Mouse (Mus musculus) left cerebral cortex, postnatal 14 days (tissue): ENCODE data around the gene Imp4. TPM values are rescaled to one million over a fixed set of nuclear protein-coding genes. Genes with fewer than 3 reads are reported as not detected.
"Not testable (repeated sequence)": the region's sequence is repeated elsewhere in the genome, so short reads cannot be mapped to it uniquely, and the experiment has no call there.

Source experiments
- DNase-seq, 2 experiments: peaks; one replicate each; pipeline ENCODE4 v3.0.0; 2021 to 2022; ENCODE audit warnings: low spot score in 2 of 2, mixed read lengths in 1 of 2
- intact Hi-C: fragments of 180-260 bp; cut with DNase I; formaldehyde crosslinking; loops from one replicate; pipeline ENCODE4 v1.15.1; 2025
- long read RNA-seq, 2 experiments: library from polyadenylated mRNA; stranded (forward); transcript quantifications; one replicate each; pipeline ENCODE4 v2.0.0; 2021
- total RNA-seq, 2 experiments: library from RNA; stranded (reverse); gene quantifications; 2 replicates each; pipeline ENCODE4 v1.2.3; 2021

Imp4 gene
- 10 to 100 TPM; 31.5 to 32.4 TPM for total RNA-seq
- long read RNA-seq, experiment 1, full-length matches to known transcripts = 15 of 29 reads
- long read RNA-seq, experiment 1, partial matches to known transcripts = 7 of 29 reads
- long read RNA-seq, experiment 1, other reads (novel, unspliced or antisense) = 7 of 29 reads
- long read RNA-seq, experiment 2, full-length matches to known transcripts = 8 of 19 reads
- long read RNA-seq, experiment 2, partial matches to known transcripts = 3 of 19 reads
- long read RNA-seq, experiment 2, other reads (novel, unspliced or antisense) = 8 of 19 reads

- intact Hi-C loops = no loop called here
- DNase-seq = peak; percentile 95 to 98
Observed at GRCm38 (mm10) chr1:34439215-34439960, at the start of gene Imp4, which contains the start of gene Ccdc115. Imp4 (plus strand) TSS chr1:34439851. Ccdc115 (minus strand) TSS chr1:34439672.

GRCm38 (mm10) chr1:34396321-34396720 lies 43.3 kb upstream of the Imp4 start:
- DNase-seq = no peak
- intact Hi-C loops = no loop called here

- intact Hi-C loops = no loop called here
- DNase-seq = no peak
Observed at GRCm38 (mm10) chr1:34399182-34399953, 40.3 kb upstream of the Imp4 start.

DNA sequence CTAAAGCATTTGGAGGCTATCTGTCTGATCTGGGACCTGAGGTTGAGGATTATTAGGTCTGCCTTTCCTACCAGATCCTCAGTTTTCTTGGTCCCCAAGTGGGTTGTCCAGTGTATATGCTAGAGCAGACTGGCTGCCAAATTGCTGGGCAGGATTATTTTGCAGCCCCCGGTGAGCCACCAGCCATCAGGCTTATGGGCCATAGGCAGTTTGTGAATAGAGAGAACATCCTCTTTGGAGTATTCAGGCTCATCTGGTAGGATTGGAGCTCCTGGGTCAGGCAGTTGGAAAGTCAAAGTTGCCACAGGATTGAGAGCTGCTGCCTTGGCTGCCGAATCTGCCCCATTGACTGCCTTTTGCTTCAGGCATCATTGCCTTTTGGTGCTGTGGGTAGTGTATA lies 11.2 kb upstream of the Imp4 start:
- intact Hi-C loops = no loop called here
- DNase-seq = no peak

DNA sequence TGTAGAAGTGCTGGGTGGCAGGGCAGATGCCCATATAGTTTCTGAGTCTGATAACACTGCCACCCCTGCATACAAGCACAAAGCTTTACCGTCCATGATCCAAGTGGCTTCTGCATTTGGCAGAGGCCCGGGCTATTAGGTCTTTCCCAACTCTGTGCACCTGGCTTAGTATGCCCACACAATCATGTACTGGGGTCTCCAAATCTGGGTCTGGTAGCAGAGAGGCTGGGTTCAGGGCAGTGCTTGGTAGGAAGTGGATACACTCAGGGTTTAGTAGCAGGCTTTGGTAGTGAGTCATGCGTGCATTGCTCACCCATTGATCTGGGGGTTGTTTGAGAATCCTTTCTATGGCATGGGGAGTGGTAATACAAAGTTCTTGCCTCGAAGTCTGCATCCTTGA lies 10.4 kb upstream of the Imp4 start:
- no peak for DNase-seq
- intact Hi-C loops = no loop called here

- intact Hi-C loops = no loop called here
- DNase-seq = no peak
Observed at GRCm38 (mm10) chr1:34430981-34431380, 8.7 kb upstream of the Imp4 start.

GRCm38 (mm10) chr1:34431431-34431830 lies 8.2 kb upstream of the Imp4 start:
- DNase-seq = no peak
- intact Hi-C loops = no loop called here

DNA sequence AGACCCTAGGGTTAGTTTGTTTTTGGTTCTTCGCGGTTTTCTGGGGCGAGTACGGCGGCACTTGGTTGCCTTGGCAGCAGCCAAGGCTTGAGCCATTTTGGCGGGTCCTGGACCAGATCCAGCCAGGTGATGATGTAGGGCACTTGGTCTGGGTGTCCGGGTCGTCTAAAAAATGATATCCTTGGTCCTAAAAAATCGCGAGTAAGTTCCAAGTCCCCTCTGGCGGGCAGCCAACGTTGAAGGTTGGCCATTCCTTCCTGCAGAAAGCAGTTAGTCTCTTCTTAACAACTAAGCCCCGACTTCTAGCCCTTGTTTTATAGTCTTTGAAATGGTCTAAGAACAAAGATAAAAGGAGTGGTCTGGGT lies 7.3 kb upstream of the Imp4 start:
- intact Hi-C loops = no loop called here
- no peak for DNase-seq

GRCm38 (mm10) chr1:34432776-34433481 lies 6.7 kb upstream of the Imp4 start:
- intact Hi-C loops = no loop called here
- peak; percentile 30 to 40 for DNase-seq

DNA sequence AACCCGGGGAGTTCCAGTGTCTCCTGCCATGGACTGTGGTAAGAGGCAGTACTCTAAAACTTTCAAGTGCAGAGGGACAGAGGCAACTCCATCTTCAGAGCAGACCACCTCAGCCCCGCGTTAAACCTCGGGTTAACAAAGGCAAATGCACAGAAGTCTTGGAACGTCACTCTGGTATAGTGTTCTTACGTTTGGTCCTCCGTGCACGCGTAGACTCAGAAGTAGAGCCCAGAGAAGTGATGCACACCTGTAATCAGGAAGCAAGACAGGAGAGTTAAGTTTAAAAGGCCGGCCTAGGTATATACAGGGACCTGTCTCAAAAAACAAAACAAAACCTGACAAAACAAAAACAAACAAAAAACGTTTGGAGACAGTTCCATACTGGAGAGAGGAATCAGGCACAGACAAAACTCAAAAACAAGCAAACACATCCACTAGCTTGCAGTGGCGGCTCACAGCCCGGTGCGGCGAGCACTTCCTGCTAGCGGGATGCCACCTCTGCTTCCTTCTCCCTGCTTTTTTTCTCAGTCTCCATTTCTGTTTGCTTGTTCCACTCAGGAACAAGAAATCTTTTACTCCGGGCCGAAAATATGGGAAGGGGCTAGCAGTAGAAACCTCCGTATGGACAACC lies 5.6 kb upstream of the Imp4 start:
- intact Hi-C loops = no loop called here
- DNase-seq = peak in 1 of 2 experiments; percentile 31

DNA sequence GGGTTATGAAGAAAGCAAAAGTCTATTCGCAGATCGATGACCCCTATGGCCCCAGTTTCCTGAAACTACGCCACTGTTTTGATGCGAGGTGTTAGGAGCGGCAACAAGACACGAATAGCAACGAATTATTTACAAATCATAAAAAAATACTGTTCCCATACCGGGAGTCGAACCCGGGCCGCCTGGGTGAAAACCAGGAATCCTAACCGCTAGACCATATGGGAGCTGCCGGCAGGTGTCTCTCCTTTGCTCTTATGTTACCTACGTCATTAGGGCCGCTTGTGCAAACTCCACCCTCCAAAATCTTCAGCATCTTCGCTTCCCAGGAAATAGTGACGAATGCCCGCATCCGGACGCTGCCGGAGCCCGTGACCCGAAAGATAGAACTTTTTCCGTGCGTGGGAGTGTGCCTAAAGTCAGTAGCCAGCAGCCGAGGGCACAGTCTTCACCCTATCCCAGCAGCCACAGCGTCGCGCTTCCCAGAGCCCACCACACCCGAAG lies 4.9 kb upstream of the Imp4 start:
- intact Hi-C loops = no loop called here
- peak; percentile 90 to 94 for DNase-seq

DNA sequence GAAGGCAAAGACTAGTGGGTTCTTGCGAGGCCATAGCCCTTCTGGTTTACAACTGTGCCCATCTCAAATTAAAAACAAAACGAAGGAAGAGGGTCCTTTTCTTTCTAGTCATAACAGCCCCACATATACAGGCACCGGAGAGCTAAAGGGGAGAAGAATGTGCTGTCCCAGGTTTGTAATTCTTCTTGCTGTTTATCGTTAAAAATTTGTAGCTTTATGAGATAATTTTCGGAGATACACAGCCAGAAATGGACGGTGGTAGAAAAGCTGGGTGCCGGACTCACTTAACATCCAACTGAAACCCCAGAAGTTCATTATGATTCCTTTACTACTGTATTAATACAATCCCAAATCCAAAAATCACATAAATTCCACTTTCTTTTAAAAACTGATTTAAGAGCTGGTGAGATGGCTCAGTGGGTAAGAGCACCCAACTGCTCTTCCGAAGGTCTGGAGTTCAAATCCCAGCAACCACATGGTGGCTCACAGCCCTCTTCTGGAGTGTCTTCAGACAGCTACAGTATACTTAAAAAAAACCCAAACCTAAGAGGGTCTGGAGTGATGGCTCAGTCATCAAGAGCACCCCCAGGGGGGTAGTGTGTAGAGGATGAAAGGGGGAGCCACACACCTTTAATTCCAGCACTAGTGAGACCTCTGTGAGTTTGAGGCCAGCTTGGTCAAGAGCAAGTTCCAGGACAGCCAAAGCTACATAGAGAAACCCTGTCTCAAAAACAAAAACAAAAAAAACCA lies 4.1 kb upstream of the Imp4 start:
- DNase-seq = no peak
- intact Hi-C loops = no loop called here

DNA sequence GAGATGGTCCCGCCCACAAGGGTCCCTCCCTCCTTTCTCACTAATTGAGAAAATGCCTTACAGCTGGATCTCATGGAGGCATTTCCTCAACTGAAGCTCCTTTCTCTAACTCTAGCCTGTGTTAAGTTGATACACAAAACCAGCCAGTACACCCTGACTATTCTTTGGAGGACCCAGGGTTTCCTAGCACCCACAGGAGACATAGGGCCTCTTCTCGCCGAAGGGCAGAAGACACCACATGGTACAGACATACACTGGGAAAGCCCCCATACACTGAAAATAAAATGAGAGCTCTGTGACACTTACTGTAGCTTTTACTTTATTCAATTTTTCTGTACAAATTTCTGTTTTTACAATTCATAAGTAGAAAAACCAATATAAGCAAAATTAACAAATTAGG lies 3.3 kb upstream of the Imp4 start:
- intact Hi-C loops = no loop called here
- no peak for DNase-seq

DNA sequence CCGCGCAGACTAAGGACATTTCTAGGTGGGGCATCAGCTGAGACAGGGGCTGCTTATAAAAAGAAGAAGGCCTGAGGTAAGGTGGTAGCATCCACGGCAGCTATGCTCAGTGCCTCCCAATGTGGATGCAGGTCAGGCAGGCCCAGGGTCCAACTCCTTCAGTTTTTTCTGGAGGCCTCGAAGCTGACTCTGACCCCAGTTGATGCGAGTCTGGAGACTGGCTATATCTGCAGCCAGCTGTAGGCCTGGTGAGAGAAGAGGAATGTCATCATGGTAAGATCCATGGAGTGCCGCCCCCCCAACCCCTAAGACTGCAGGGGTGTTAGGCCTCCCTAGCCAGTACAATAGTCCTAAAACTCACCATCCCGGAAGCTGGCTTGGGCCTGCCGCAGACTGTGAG lies 2.3 kb upstream of the Imp4 start:
- intact Hi-C loops, DNase-seq: not testable (repeated sequence)

DNA sequence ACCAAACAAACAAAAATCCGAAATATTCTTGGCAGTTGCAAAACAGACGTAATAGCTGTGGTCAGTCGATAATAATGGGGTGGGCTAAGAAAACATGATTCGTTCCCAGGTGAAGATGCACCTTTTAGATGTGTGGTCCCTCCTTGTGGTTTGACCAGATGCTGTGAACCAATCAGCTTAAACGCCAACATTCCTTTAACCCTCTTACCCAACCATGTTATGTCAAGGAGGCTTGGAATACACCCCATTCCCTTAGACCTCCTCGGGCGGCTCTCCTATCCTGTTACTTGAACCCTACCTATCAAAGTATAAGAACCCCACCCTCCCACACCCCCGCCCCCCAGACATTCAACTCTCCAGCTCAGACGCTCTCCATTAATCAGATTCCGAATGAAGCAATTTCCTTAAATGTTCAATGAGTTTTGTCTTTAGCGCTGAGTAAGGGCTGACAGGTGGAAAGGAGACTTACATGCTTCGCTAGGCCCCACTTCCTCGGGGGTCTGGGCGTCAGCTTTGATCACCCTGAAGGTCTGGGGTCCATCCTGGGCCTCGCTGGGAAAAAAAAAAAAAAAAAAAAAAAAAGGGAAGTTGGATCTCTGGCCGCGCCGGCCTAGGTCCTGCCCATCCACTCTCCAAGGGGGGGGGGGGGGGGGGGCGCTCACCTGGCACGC lies 1.1 kb upstream of the Imp4 start:
- intact Hi-C loops = no loop called here
- no peak for DNase-seq

DNA sequence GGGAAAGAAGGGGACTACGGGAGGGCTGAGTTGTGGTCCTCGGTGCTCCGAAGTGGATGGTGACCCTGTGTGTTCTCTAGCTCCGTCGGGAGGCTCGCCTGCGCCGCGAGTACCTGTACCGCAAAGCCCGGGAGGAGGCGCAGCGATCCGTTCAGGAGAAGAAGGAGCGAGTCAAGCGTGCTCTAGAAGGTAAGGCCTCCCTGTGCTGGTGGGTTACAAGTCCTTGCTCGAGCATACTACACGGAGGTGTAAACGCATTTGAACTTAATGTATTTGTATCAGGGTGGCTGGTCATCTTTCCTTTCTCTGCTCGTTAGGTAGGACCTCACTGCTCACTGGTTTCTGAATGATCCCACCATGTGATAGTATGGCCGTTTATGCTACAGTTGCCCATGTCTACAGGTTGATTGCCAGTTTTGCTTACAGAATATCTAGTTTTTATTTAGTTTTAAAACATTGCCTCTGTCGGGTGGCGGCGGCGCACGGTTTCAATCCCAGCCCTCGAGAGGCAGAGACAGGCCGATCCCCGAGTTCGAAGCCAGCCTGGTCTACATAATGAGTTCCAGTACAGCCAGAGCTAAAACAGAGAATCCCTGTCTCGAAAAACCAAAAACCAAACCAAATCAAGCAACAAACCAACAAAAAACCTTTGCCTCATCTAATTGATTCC lies 445 bp downstream of the Imp4 start:
- intact Hi-C loops = no loop called here
- no peak for DNase-seq

GRCm38 (mm10) chr1:34443124-34443523 lies 3.5 kb downstream of the Imp4 start:
- intact Hi-C loops = no loop called here
- no peak for DNase-seq
